Mouse (Mus musculus) right cerebral cortex, postnatal 4 days (tissue): Measurements from ENCODE around the gene Prune1.

Source experiments
- DNase-seq: peaks from one replicate; pipeline ENCODE4 v3.0.0-alpha.2; 2022

Gene Prune1

GRCm38 (mm10) chr3:95301204-95301796 is 19.4 kb upstream of the Prune1 start:
- no peak for DNase-seq

GRCm38 (mm10) chr3:95298018-95298417 is 16.1 kb upstream of the Prune1 start:
- no peak for DNase-seq

- peak; percentile 30 for DNase-seq
Measured at GRCm38 (mm10) chr3:95296103-95296469, 14.2 kb upstream of the Prune1 start.

GRCm38 (mm10) chr3:95295321-95296102 is 13.6 kb upstream of the Prune1 start:
- no peak for DNase-seq

GRCm38 (mm10) chr3:95294718-95295117 is 12.8 kb upstream of the Prune1 start:
- DNase-seq: no peak

GRCm38 (mm10) chr3:95294316-95294715 is 12.4 kb upstream of the Prune1 start:
- no peak for DNase-seq

GRCm38 (mm10) chr3:95293537-95293936 is 11.7 kb upstream of the Prune1 start:
- no peak for DNase-seq

GRCm38 (mm10) chr3:95292899-95293298 is 11.0 kb upstream of the Prune1 start:
- no peak for DNase-seq

- no peak for DNase-seq
Measured at GRCm38 (mm10) chr3:95291041-95291440, 9.2 kb upstream of the Prune1 start.

GRCm38 (mm10) chr3:95290156-95290555 is 8.3 kb upstream of the Prune1 start:
- DNase-seq: no peak

- no peak for DNase-seq
Measured at GRCm38 (mm10) chr3:95289419-95289818, 7.5 kb upstream of the Prune1 start.

- no peak for DNase-seq
Measured at GRCm38 (mm10) chr3:95287541-95287940, 5.7 kb upstream of the Prune1 start.

- DNase-seq: no peak
Measured at GRCm38 (mm10) chr3:95286510-95286909, 4.6 kb upstream of the Prune1 start.

- DNase-seq: no peak
Measured at GRCm38 (mm10) chr3:95286011-95286410, 4.1 kb upstream of the Prune1 start.

- no peak for DNase-seq
Measured at GRCm38 (mm10) chr3:95285390-95285789, 3.5 kb upstream of the Prune1 start.

- DNase-seq: no peak
Measured at GRCm38 (mm10) chr3:95284501-95285281, 2.8 kb upstream of the Prune1 start.

- DNase-seq: no peak
Measured at GRCm38 (mm10) chr3:95284062-95284461, 2.2 kb upstream of the Prune1 start.

- DNase-seq: no peak
Measured at GRCm38 (mm10) chr3:95283589-95283941, 1.7 kb upstream of the Prune1 start.

- DNase-seq: peak; percentile 74
Measured at GRCm38 (mm10) chr3:95282865-95283588, 1.2 kb upstream of the Prune1 start.

GRCm38 (mm10) chr3:95282381-95282864 is 547 bp upstream of the Prune1 start:
- no peak for DNase-seq

- DNase-seq: peak; percentile 29
Measured at GRCm38 (mm10) chr3:95280747-95281146, 1.1 kb downstream of the Prune1 start.

GRCm38 (mm10) chr3:95277149-95277551 is 4.7 kb downstream of the Prune1 start:
- no peak for DNase-seq

GRCm38 (mm10) chr3:95276428-95276934 is 5.4 kb downstream of the Prune1 start:
- DNase-seq: no peak
